Mouse (Mus musculus): ENCODE data around the gene Cdk14. TPM values are rescaled to one million over a fixed set of nuclear protein-coding genes. Genes with fewer than 3 reads are reported as not detected.

Cdk14 gene
- polyA plus RNA-seq, 1 experiment: 83.4 TPM

- 52% methylated on average over 1 of the region's 1 CpGs for WGBS
- Histone ChIP-seq H3K27ac (ENCODE audit: insufficient read depth, low read depth, low read length) (no peak overlapping the region), H3K4me1 (ENCODE audit: control insufficient read depth, insufficient read depth, low read length) (no peaks in the 10 kb centered on the region), H3K4me3 (ENCODE audit: insufficient read depth, low read depth, low read length) (no peak overlapping the region)
- TF ChIP-seq CTCF (IDR thresholded peaks at IDR 0.05; ENCODE audit: insufficient read depth, low read depth, low read length) (no peak), POLR2A (IDR thresholded peaks at IDR 0.05; ENCODE audit: insufficient read depth, low read depth, low read length) (no peak)
Measured at GRCm38 (mm10) chr5:5128852-5129251, 291.3 kb downstream of the Cdk14 start.

GRCm38 (mm10) chr5:5124645-5125044 is 295.5 kb downstream of the Cdk14 start:
- H3K4me1 ChIP-seq (ENCODE audit: control insufficient read depth, insufficient read depth, low read length): no peaks in the 10 kb centered on the region
- H3K27ac ChIP-seq (ENCODE audit: insufficient read depth, low read depth, low read length): no peak overlapping the region
- 84% methylated on average over 4 of the region's 4 CpGs for WGBS
- no peak overlapping the region for H3K4me3 ChIP-seq (ENCODE audit: insufficient read depth, low read depth, low read length)
- TF ChIP-seq POLR2A (IDR thresholded peaks at IDR 0.05; ENCODE audit: insufficient read depth, low read depth, low read length) (no peak), CTCF (IDR thresholded peaks at IDR 0.05; ENCODE audit: insufficient read depth, low read depth, low read length) (no peak)

- H3K4me1 ChIP-seq (ENCODE audit: control insufficient read depth, insufficient read depth, low read length): no peaks in the 10 kb centered on the region
- 43% methylated on average over 5 of the region's 5 CpGs for WGBS
- TF ChIP-seq CTCF (IDR thresholded peaks at IDR 0.05; ENCODE audit: insufficient read depth, low read depth, low read length) (no peak), POLR2A (IDR thresholded peaks at IDR 0.05; ENCODE audit: insufficient read depth, low read depth, low read length) (no peak)
- no peak overlapping the region for H3K27ac ChIP-seq (ENCODE audit: insufficient read depth, low read depth, low read length)
- no peak overlapping the region for H3K4me3 ChIP-seq (ENCODE audit: insufficient read depth, low read depth, low read length)
Measured at GRCm38 (mm10) chr5:5116775-5117522, 303.2 kb downstream of the Cdk14 start.

- 73% methylated on average over 1 of the region's 1 CpGs for WGBS
- Histone ChIP-seq H3K4me3 (ENCODE audit: insufficient read depth, low read depth, low read length) (no peak overlapping the region), H3K27ac (ENCODE audit: insufficient read depth, low read depth, low read length) (0 out of 2 replicates have a peak overlapping the region, but pooled peaks have one; percentile 62), H3K4me1 (ENCODE audit: control insufficient read depth, insufficient read depth, low read length) (no peaks in the 10 kb centered on the region)
- no peak for TF ChIP-seq POLR2A (IDR thresholded peaks at IDR 0.05; ENCODE audit: insufficient read depth, low read depth, low read length)
- no peak for TF ChIP-seq CTCF (IDR thresholded peaks at IDR 0.05; ENCODE audit: insufficient read depth, low read depth, low read length)
Measured at GRCm38 (mm10) chr5:5115546-5115945, 304.6 kb downstream of the Cdk14 start.

- no peaks in the 10 kb centered on the region for H3K4me1 ChIP-seq (ENCODE audit: control insufficient read depth, insufficient read depth, low read length)
- no peak overlapping the region for H3K4me3 ChIP-seq (ENCODE audit: insufficient read depth, low read depth, low read length)
- TF ChIP-seq CTCF (IDR thresholded peaks at IDR 0.05; ENCODE audit: insufficient read depth, low read depth, low read length) (no peak), POLR2A (IDR thresholded peaks at IDR 0.05; ENCODE audit: insufficient read depth, low read depth, low read length) (no peak)
- H3K27ac ChIP-seq (ENCODE audit: insufficient read depth, low read depth, low read length): no peak overlapping the region
- WGBS: 69% methylated on average over 3 of the region's 3 CpGs
Measured at GRCm38 (mm10) chr5:5109621-5110020, 310.5 kb downstream of the Cdk14 start.

GRCm38 (mm10) chr5:5109017-5109416 is 311.1 kb downstream of the Cdk14 start:
- H3K27ac ChIP-seq (ENCODE audit: insufficient read depth, low read depth, low read length): no peak overlapping the region
- WGBS: 90% methylated on average over 3 of the region's 3 CpGs
- TF ChIP-seq CTCF (IDR thresholded peaks at IDR 0.05; ENCODE audit: insufficient read depth, low read depth, low read length) (no peak), POLR2A (IDR thresholded peaks at IDR 0.05; ENCODE audit: insufficient read depth, low read depth, low read length) (no peak)
- no peaks in the 10 kb centered on the region for H3K4me1 ChIP-seq (ENCODE audit: control insufficient read depth, insufficient read depth, low read length)
- no peak overlapping the region for H3K4me3 ChIP-seq (ENCODE audit: insufficient read depth, low read depth, low read length)

GRCm38 (mm10) chr5:5096248-5096915 is 323.7 kb downstream of the Cdk14 start:
- H3K4me1 ChIP-seq (ENCODE audit: control insufficient read depth, insufficient read depth, low read length): no peaks in the 10 kb centered on the region
- no peak for TF ChIP-seq POLR2A (IDR thresholded peaks at IDR 0.05; ENCODE audit: insufficient read depth, low read depth, low read length)
- TF ChIP-seq CTCF (IDR thresholded peaks at IDR 0.05; ENCODE audit: insufficient read depth, low read depth, low read length): no peak
- 0 out of 2 replicates have a peak overlapping the region, but pooled peaks have one; percentile 44 for H3K27ac ChIP-seq (ENCODE audit: insufficient read depth, low read depth, low read length)
- H3K4me3 ChIP-seq (ENCODE audit: insufficient read depth, low read depth, low read length): no peak overlapping the region
- WGBS: 49% methylated on average over 3 of the region's 3 CpGs

GRCm38 (mm10) chr5:5092736-5093135 is 327.4 kb downstream of the Cdk14 start:
- WGBS: 14% methylated on average over 7 of the region's 7 CpGs
- Histone ChIP-seq H3K4me3 (ENCODE audit: insufficient read depth, low read depth, low read length) (no peak overlapping the region), H3K27ac (ENCODE audit: insufficient read depth, low read depth, low read length) (peak overlapping the region; percentile 82), H3K4me1 (ENCODE audit: control insufficient read depth, insufficient read depth, low read length) (no peaks in the 10 kb centered on the region)
- no peak for TF ChIP-seq CTCF (IDR thresholded peaks at IDR 0.05; ENCODE audit: insufficient read depth, low read depth, low read length)
- no peak for TF ChIP-seq POLR2A (IDR thresholded peaks at IDR 0.05; ENCODE audit: insufficient read depth, low read depth, low read length)

- no peak overlapping the region for H3K4me3 ChIP-seq (ENCODE audit: insufficient read depth, low read depth, low read length)
- H3K27ac ChIP-seq (ENCODE audit: insufficient read depth, low read depth, low read length): no peak overlapping the region
- 67% methylated on average over 1 of the region's 1 CpGs for WGBS
- TF ChIP-seq POLR2A (IDR thresholded peaks at IDR 0.05; ENCODE audit: insufficient read depth, low read depth, low read length): no peak
- TF ChIP-seq CTCF (IDR thresholded peaks at IDR 0.05; ENCODE audit: insufficient read depth, low read depth, low read length): no peak
- no peaks in the 10 kb centered on the region for H3K4me1 ChIP-seq (ENCODE audit: control insufficient read depth, insufficient read depth, low read length)
Measured at GRCm38 (mm10) chr5:5071526-5071925, 348.6 kb downstream of the Cdk14 start.

Measured in olfactory bulb, adult 2 months (tissue).